Mouse (Mus musculus): ENCODE results near the gene Gm10600. TPM values are rescaled to one million over a fixed set of nuclear protein-coding genes. Genes with fewer than 3 reads are reported as not detected.
"Not testable (repeated sequence)": the region's sequence is repeated elsewhere in the genome, so short reads cannot be mapped to it uniquely, and the experiment has no call there.

The Gm10600 gene
- under 1 TPM; 0.76 to 0.84 TPM for total RNA-seq (2021)
- not detected in 2 replicates for polyA plus RNA-seq (2012; rRNA removed)
- long read RNA-seq, result 0 reads

DNA sequence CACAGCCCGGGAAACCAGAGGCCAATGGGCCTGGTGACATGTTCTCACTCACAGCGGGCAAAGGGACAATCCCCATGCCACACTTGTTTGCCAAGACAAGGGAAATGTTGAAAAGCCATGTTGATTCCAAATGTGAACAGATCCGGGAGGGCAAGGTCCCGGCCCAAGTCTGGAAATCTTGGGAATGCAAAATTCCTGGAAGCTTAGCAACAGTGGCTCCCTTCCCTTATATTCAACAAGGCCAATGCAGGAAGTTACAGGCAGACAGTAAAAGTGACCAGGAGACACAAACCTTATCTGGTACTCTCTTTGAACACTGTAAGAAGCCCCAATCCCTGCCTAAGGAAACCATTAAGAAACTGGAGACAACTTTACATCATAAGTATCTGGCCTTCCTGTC, at the start of gene Gm10600:
Gene Gm10600 (plus strand): TSS at position 301 of the 400 bp plus-strand sequence.
- DNase-seq, result not testable (repeated sequence)

GRCm38 (mm10) chr4:42255467-42255866, 15.0 kb downstream of the Gm10600 start, which contains the start of gene Ccl21b:
TSS of gene Ccl21b (plus strand) at chr4:42255767.
- not testable (repeated sequence) for DNase-seq

Other genes with a start within 250 kb of the Gm10600 start
- not detected for gene Gm21093, start 205.9 kb upstream of the Gm10600 start, total RNA-seq (2021)
- gene Gm21093, start 205.9 kb upstream of the Gm10600 start, polyA plus RNA-seq (2012; rRNA removed), result 0.26 TPM in 2 replicates
- not detected for gene Gm3893, start 149.4 kb upstream of the Gm10600 start, total RNA-seq (2021)
- gene Gm3893, start 149.4 kb upstream of the Gm10600 start, polyA plus RNA-seq (2012; rRNA removed), result not detected in 2 replicates
- 1 to 10 TPM; 1.2 to 5.1 TPM for gene Gm13304, start 125.8 kb upstream of the Gm10600 start, total RNA-seq (2021)
- not detected in 2 replicates for gene Gm13304, start 125.8 kb upstream of the Gm10600 start, polyA plus RNA-seq (2012; rRNA removed)
- gene Gm13306, start 87.2 kb upstream of the Gm10600 start, total RNA-seq (2021), result 1 to 10 TPM; 6.6 to 8.3 TPM
- gene Gm13306, start 87.2 kb upstream of the Gm10600 start, polyA plus RNA-seq (2012; rRNA removed), result 22.3 and 31.3 TPM in 2 replicates
- 1 to 10 TPM; 1.8 to 1.9 TPM for gene Gm13305, start 72.0 kb upstream of the Gm10600 start, total RNA-seq (2021)
- gene Gm13305, start 72.0 kb upstream of the Gm10600 start, polyA plus RNA-seq (2012; rRNA removed), result 0.40 and 0.74 TPM in 2 replicates
- not detected for gene Ccl21b, start 15.1 kb downstream of the Gm10600 start, total RNA-seq (2021)
- not detected in 2 replicates for gene Ccl21b, start 15.1 kb downstream of the Gm10600 start, polyA plus RNA-seq (2012; rRNA removed)
- not detected for gene Gm21953, start 53.6 kb downstream of the Gm10600 start, total RNA-seq (2021)
- not detected in 2 replicates for gene Gm21953, start 53.6 kb downstream of the Gm10600 start, polyA plus RNA-seq (2012; rRNA removed)
- gene Fam205a3, start 77.7 kb downstream of the Gm10600 start, total RNA-seq (2021), result not detected
- not detected in 2 replicates for gene Fam205a3, start 77.7 kb downstream of the Gm10600 start, polyA plus RNA-seq (2012; rRNA removed)
- not detected for gene Gm21586, start 198.7 kb downstream of the Gm10600 start, total RNA-seq (2021)
- not detected in 2 replicates for gene Gm21586, start 198.7 kb downstream of the Gm10600 start, polyA plus RNA-seq (2012; rRNA removed)
- under 1 TPM; 0.31 to 0.78 TPM for gene Gm2163, start 226.1 kb downstream of the Gm10600 start, total RNA-seq (2021)
- gene Gm2163, start 226.1 kb downstream of the Gm10600 start, polyA plus RNA-seq (2012; rRNA removed), result 0.28 and 0.36 TPM in 2 replicates